Mouse (Mus musculus) cerebellum, adult 8-10 months (tissue): ENCODE measurements around the gene Ralgds.
"Not testable (repeated sequence)": the region's sequence is repeated elsewhere in the genome, so short reads cannot be mapped to it uniquely, and the experiment has no call there.

Experiments
- DNase-seq: peaks from one replicate; pipeline ENCODE4 v3.0.0; 2022

Ralgds gene

DNA sequence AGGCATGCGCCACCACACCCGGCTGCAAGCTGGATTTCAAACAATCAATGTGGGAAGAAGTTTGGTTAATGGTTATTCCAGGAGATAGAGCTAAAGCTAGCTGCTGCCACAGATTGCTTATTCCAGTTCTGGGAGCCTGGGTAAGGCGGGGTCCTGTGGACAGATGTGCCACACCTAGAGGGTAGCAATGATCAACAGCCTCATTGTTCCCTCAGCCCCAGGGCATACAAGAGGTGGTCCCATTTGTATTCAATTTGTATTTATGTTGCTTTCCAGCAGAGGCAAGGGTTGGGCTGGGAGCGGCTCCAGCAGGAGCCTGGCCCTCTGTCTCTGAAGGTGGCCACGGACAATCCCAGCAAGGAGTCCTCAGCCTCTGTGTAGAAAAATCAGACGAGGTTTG lies 6.6 kb upstream of the Ralgds start:
- DNase-seq = no peak

DNA sequence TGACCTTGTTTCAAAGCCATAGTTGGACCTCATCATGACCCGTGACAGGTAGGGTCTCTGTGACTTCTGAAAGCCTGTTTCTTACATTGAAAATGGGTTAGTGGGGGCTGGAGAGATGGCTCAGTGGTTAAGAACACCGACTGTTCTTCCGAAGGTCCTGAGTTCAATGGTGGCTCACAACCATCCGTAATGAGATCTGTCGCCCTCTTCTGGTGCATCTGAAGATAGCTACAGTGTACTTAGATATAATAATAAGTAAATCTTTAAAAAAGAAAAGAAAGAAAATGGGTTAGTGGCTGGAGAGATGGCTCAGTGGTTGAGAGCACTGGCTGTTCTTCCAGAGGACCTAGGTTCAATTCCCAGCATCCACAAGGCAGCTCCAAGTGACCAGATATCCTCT lies 1.3 kb upstream of the Ralgds start:
- DNase-seq = not testable (repeated sequence)

DNA sequence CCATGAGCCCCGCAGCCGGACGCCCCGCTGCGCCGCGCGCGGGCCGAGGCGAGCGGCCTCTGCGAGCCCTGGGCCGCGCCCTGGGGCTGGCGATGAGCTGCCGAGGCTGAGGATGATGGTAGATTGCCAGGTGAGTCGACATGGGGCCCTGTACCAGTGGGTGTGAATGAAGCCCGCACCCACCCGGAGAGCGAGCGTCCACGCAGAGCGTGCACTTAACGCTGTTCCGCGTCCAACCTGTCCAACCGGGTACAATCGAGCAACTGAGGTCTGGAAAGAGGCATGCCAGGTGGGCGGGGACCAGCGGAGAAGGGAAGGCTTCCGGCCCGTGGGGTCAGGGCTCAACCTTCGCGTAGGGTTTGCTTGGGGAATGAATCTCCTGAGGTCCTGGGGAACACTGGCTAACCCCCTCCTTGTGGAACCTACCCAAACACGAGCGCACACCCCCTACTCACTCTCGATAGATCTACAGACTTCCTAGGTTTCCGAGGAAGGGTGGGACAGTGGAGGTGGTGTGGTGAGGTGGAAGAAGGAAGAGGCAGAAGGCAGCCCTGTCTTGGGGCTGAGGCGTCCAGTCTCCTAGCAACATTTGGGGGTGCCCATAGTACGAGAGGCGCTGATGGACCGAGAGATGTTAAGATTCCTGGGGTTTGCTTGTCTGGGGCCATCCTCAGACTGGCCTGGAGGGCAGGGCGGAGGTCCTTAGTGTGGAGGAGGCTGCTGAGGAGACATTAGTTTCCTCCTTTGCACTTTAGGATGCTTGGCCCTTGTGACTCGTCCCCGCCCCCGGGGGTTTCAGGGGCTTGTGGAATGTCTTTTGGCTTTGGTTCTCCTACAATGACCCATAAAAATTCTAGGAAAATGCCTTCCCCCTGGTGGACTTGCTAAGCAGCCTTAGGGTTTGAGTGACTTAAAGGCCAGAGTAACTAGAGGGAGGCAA lies 776 bp downstream of the Ralgds start:
- DNase-seq = peak; percentile 51

DNA sequence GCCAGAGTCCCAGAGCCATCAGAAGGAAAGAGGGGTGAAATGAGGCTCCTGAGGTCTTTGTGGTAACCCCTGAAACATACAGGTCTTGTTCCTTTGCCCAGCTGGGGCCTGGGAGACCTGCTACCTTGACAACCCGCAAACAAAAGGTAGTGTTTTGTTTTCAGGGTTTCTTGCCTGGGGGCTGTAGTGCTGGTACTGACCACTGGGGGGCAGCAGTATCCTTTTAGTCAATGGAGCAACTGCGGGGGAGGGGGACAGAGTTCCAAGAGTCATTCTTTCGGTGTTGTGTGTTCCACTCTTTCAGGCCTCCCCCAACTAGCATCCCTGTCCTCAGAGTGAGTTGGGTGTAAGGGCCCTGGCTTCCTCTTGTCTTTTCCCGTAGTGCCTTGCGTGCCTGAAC lies 1.6 kb downstream of the Ralgds start:
- peak; percentile 92 for DNase-seq

DNA sequence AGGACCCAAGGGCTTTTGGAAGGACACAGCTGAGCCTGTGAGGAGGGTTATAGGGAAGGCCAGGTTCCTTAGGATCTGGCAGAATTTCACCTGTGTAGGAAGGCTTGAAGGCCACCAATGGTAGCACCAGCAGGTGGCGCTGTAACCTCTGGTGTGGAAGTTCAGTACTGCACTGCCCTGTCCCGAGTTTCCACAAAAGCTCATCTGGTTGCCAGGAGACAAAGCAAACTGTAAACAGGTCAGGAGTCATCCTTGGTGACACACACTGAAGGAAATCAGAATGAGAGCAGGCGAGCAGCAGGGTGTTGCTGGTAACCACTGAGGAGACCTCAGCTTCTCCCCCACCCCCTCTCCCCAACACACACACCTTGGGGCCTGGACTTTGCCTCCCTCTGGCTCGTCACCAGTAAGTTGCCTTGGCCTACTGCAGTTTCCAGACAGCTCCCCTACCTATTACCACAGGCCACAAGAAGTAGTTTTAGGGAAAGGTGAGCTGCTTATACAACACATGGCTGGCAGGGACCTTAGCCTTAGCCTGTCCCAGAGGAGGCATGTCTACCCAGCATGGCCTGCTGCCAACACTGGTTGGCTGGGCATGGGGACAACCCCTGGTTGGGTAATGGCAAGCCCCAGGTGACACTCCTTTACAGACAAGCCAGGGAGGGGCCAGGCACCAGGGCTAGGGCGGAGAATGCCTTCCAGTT lies 4.4 kb downstream of the Ralgds start:
- peak; percentile 74 for DNase-seq

DNA sequence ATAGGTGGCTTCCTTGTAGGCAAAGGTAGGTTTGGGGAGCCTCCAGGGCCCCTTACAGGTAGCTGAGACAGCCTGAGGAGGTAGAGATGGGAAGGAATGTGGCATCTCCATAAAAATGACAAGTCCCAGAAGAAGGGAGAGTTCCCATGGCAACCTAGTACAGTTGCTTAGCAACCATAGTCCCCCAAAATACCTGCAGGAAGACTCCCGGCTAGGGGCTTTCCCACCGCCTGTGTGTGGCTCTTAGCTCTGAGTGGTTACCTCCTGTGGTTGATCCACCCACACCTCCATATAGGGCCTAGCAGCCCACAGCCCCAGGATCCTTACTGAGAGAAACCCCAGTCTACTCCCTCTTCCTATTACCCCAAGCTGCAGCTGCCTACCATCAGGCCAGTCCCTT lies 5.3 kb downstream of the Ralgds start:
- peak; percentile 11 for DNase-seq

DNA sequence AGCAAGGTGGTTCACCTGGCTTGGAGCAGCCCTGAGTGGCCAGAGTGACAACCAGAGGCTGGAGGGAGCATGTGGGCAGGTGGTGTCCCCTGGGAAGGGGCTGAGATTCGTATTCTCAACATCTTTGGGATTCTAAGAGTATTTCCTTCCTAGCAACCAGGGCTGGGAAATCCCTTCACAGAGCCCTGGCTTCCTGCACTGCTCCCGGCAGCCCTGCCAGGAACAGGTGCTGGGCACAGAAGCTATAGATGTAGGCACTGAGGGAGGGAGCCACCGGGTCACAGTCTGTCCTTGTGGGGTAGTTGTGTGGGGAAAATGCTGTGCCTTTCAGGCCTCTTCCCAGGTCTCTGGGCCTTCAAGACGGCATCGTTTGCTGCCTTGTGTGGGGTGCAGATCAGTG lies 7.7 kb downstream of the Ralgds start:
- DNase-seq = peak; percentile 67

DNA sequence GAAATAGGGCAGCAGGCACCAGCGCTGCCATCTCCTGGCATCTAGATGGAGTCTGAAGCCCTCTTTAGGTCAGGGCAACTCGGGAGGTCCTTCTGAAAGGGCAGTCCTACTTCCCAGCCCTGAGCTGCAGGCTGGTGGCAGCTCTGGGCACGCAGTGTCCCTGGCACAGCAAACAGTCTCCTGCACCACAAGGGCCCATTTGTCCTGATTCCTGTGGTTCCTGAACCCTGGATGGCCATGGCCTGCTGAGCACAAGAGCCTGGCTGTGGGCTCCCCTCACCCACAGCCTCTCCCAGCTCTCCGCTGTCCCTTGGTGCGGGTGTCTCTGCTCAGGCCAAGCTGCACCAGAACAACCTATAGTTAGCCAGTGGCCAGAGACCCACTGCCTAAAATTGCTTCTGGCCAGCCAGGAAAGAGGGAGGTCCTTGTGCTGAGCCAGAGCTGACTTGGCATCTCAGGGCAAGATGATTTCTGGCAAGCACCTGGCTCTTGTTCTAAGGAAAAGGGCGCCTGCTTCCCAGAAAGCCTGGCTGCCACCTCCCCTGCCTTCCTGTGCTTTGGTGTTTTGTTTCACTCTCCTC lies 8.7 kb downstream of the Ralgds start:
- peak; percentile 54 for DNase-seq

DNA sequence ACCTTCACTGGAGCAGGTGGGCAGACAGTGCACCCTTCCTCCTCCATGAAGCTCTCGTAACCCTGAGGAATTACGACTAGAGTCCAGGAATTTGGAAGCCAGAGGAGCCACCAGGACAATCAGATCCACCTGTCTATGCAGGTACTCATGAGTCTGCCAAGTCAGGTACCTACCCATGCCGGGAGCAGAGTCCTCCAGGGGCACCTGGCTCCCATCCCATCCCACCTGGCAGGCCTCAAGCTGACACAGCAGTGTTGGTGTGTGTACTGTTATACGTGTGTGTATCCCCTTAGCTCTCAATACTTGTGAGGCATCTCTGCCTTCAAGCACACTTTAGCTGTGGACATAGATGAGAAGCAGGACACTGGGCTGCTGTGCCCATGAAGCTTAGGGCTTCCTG lies 9.2 kb downstream of the Ralgds start:
- no peak for DNase-seq

DNA sequence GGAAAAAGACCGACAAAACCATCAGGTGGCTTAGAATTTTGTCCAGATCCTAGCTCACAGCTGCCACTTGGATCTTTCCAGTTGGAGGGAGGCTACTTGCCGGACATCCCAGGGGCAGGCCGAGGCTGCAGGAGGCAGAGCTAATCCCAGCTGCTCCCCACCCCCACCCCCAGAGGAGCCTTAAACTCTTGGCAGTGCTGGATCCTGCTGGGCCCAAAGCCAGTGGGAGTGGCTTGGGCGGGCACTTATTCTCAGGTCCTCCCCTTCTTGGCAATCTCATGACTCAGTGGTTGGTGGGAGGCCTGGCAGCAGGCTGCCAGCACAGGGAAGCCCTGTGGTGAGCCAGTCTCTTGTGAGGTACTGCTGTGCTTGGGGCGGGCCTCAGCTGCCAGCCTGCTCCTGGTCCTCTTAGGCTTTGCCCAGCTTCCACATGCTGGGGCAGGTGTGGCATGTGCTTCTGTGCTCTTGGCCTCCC lies 10.8 kb downstream of the Ralgds start:
- peak; percentile 76 for DNase-seq

DNA sequence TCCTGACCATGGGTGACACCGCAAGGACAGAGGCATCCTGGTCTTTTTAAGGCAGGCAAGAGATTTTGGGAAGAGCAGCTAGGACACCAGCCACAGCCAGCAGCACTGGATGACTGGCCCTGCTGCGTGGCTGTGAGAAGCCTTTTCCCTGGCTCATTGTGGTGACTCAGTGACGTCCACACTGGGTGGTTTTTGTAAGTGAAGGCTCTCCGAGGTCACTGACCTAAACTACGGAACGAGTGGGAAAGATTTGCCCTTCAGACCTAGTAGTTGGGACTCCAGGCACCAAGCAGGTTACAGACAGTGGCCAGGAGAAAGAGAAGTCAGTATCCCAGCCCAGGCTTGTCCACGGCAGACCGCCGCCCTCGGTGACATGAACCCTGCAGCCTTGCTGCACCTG lies 11.5 kb downstream of the Ralgds start:
- DNase-seq = peak; percentile 32

DNA sequence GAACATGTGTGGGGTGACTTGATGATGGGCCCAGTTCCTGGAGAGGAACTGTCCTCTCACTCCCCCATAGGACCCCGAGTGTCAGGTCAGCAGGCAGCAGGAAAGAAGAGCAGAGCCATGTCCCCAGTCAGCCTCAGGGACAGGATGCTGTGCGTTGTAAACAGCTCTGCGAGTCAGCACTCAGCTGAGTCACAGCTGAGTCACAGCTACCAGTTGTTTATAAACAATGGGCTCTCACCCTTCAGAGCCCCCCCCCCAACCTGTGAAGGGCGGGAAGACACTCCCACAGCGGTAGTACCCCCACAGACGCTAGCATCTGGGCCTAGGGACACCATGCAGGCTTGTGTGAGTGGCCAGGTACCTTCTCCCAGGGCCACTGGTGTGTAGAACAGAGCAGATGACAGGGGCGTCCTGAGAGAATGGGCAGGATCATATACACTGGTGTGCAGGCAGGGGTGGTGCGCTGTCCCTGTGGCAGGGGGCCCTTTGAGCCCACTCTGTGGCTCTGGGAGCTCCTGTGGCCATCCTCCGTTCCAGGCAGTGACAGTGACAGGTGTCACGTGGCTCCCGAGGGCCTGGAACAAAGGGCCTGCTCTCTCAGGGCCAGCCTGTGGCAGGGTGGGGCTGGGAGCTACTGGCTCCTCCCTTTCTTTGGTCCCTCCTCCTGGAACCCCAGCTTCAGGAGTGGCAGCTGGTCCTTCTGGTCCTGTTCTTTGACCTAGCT lies 12.5 kb downstream of the Ralgds start:
- peak; percentile 64 for DNase-seq

DNA sequence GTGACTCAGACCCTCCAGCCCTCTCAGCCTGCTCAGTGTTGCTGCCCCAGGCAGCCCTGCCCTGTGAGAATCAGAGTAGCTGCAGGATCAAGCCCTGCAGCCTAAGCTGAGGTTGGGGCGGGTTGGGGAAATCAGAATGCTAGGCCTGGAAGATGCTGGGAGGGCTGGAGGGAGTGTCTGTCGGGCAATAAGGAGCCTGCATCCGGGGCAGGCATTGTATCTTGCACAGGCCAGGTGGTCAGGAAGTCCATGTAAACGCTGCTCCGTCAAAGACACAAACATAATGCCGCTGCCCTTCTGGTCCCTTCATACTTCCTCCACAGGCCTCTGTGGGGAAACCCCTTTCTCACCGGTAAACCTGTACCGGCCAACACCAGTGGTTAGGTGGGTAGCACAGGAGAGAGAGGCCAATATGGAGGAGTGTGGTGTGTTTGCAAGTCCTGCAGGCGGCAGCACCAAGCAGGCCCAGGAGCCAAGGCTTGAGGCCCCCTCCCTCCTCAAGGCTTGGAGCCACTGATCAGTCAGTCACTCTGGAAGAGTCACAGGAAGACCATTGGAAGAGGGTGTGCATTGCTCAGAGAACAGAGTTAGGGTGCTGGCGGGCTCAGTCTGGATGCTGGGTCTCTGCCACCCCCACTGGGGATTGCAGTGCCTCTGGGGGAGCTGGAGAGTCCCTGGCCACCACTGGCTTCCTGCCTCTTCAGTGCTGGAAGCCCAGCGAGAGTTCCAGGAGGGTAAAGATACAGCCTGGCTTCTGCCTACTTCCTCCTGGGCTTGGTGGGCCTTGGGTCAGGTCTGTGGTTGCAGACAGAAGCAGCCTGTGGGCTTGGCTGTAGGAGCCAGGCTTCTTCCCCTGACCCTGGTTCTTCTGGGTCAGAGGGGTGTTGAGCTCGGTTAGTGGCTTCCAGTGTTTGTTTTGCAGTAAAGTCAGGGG lies 13.3 kb downstream of the Ralgds start:
- DNase-seq = peak; percentile 37

DNA sequence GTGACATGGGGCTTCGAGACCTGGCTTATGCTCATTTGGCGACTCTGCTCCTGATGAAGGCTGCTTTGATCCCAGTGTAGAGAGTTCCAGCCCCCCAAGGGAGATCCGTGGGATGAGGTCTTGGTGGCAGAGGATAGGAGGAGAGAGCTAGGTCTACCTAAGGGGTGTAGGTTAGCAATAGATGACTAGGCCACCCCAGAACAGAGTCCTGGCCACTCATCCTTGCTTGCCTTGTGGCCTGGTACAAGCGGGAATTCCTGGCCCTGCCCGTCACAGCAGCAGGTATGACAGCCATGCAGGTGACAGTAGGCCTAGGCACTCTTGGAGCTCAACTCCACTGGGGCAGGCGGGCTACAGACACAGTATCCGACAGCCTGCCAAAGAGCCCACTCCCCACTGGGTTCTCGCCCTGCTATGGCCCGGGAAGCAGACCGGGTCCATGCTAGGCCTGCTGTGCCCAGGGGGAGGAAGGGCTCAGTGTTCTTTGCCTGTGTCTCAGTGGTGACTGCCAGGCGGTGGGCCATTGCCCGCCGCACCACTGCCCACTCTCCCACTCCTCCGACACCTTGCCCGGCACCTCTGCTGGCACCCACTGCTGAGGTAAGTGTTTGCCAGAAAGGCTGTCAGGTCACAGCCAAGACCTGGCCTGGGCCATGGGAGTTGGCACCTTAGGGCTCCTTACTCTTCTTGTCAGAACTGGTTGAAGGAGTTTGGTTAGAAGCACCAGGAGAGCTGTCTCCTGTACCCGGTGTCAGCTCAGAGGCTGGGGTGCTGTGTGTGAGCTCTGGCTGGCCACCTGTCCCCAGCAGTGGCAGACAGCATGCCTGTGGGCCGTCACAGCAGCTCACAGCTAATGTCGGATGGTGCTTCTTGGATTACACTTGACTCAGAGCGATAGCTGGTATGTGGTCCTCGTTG lies 14.8 kb downstream of the Ralgds start:
- peak; percentile 49 for DNase-seq

DNA sequence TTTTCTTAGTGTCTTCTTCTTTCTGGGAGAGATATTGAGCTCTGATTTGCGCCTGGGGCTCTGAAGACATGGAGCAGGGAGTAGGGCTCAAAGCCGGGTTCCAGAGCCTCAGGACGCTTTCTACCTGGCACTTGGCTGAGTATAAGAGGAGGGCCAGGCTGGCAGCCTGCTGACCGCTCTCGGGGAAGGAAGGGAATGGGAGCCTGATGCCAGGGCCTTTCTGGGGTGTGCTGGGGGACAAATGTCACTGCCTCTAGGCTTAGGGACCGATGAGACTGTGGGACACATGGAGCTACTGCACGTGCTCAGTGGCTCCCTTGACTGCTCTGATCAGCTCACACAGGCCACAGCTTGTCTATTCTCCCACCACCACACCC lies 15.4 kb downstream of the Ralgds start:
- no peak for DNase-seq

DNA sequence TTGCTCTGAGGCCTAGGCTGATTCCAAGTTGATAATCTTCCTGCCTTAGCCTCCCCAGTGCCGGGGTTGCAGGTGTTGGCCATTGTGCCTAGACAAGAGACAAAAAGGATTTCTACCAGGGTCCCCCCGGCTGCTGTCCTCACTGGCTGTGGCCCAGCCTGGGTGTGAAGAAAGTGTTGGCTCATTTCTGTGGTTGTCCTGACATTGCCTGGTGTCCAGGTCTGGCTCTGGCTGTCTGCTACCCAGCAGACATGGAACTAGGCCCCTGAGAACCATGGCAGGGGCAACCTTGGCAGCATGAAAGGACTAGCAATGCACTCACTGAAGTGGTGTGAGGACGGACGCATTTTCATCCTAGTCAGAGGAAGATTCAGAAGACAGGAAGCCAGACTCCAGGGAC lies 16.9 kb downstream of the Ralgds start:
- no peak for DNase-seq

DNA sequence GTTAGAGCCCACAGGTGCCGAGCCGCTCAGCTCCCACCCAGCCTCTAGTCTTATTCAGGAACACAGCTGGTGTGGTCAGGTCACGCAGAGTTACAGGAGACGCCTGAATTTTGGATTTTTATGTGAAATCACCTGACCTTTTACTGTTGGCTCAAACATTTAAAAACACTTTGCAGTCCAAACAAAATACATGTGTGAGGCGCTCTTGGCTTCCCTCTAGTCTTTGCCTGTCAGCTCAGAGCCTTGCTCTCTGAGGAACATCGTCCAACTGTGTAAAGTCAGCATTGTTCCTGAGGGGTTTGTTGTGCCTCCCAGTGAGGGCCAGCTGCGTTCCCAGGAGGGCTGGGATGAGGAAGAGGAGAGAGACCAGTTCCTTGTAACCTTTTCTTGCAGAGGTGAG lies 17.4 kb downstream of the Ralgds start:
- DNase-seq = no peak

DNA sequence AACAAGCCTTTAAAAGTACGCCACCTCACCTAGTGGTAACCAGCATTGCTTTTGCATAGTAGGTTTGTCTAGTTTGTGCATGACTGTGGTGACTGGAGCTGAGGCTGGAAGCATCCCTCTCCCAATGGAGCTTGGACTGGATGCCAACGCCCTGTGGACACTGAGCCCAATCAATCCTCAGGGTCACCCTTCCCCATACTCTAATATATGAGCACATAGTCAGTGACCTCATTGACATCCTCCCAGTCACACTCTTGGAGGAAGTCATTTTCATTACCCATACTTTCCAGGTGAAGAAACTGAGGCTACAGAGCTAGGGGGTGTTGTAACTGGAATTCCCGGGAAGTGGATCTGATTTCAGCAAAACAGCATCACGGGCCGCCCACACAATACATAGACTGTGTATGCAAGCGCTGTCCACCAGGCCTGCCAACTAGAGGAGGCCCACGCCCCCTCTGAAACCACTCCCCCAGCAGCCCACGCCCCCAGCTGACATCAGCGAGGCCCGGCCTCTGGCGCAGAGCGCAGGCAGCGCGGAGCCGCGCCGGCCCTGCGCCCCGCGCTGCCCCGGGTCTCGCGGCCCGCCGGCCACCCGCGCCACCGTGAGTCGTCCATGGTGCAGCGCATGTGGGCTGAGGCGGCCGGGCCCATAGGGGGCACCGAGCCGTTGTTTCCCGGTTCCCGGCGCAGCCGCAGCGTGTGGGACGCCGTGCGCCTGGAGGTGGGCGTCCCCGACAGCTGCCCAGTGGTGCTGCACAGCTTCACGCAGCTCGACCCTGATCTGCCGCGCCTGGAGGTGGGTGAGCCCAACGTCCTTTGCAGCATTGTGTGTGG lies 20.2 kb downstream of the Ralgds start:
- DNase-seq = peak; percentile 87

DNA sequence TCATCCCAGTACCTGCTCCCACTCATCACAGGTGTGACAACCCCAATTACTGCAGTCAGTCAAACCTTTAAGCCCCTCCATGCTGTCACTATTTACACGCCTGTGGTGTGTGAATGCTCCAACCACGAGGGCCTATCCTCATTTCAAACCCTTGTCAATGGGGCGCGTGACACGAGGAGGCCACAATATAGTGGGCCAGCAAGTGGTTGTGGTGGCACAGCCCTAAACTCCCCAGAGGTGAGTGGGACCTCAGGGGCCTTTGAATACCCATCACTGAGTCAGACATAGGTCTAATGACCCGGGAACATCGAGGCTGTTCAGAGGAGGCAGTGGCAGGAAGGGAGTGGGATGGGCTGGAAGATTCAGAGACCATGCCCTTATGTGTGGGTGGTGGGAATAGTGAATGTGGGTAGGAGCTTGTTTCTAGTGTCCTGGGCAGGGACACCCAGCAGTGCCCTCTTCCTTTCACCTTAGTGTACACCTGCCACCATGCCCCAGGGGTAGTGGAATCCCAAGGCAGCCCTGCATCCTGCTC lies 21.0 kb downstream of the Ralgds start:
- DNase-seq = no peak
